Mouse (Mus musculus) neural tube, embryonic 15.5 days (tissue): ENCODE results near the gene Inpp4a. TPM values are rescaled to one million over a fixed set of nuclear protein-coding genes. Genes with fewer than 3 reads are reported as not detected.
A peak's percentile ranks its signal among the peaks of the same experiment; 100 is the strongest.

ENCODE experiments used
- ATAC-seq: fragments of 200-750 bp; cut with Nextera tagmentation; 2 replicates; pipeline ENCODE4 v1.8.0; 2017; ENCODE audit warnings: mild to moderate bottlenecking, moderate TSS enrichment, moderate library complexity; ENCODE audit not compliant: low FRiP score
- H3K27ac ChIP-seq: fragments of 300-500 bp; sonication (generic); replicated peaks from 2 replicates; pipeline ENCODE4 v1.5.1; 2015; ENCODE audit warnings: mild to moderate bottlenecking, inconsistent platforms
- H3K27me3 ChIP-seq: fragments of 300-500 bp; sonication (generic); replicated peaks from 2 replicates; pipeline ENCODE4 v1.6.1; 2015; ENCODE audit warnings: inconsistent platforms
- H3K36me3 ChIP-seq: fragments of 300-500 bp; sonication (generic); 2 replicates; pipeline ENCODE4 v1.6.1; 2015; ENCODE audit warnings: inconsistent platforms
- H3K4me1 ChIP-seq: fragments of 300-500 bp; sonication (generic); 2 replicates; pipeline ENCODE4 v1.6.1; 2015; ENCODE audit warnings: inconsistent platforms
- H3K4me2 ChIP-seq: fragments of 300-500 bp; sonication (generic); 2 replicates; pipeline ENCODE4 v1.6.1; 2015; ENCODE audit warnings: inconsistent platforms, mild to moderate bottlenecking, moderate library complexity
- H3K4me3 ChIP-seq: fragments of 300-500 bp; sonication (generic); replicated peaks from 2 replicates; pipeline ENCODE4 v1.5.1; 2015; ENCODE audit warnings: mild to moderate bottlenecking, inconsistent platforms
- H3K9ac ChIP-seq: fragments of 300-500 bp; sonication (generic); replicated peaks from 2 replicates; pipeline ENCODE4 v1.6.1; 2015; ENCODE audit warnings: mild to moderate bottlenecking, inconsistent platforms
- H3K9me3 ChIP-seq: fragments of 300-500 bp; sonication (generic); replicated peaks from 2 replicates; pipeline ENCODE4 v1.6.1; 2016; ENCODE audit warnings: inconsistent platforms
- WGBS: fragments of 180-500 bp; shearing (Covaris S2); methylation state at CpG from one replicate; pipeline ENCODE4 v1.1.7; 2015; ENCODE audit warnings: mixed read lengths; 5-methylcytosine and 5-hydroxymethylcytosine counted together
- polyA plus RNA-seq: library from polyadenylated mRNA; unstranded; fragments of >200 nt; fragmentation: Nextera tagmentation; extraction: Ambion mirVana; gene quantifications from 2 replicates; pipeline ENCODE4 v1.2.1, GENCODE M21; 2015

The Inpp4a gene
- 57.2 and 67.4 TPM in 2 replicates for polyA plus RNA-seq

- peak within 1 kb of the TSS; percentile 98 for H3K4me3 ChIP-seq
- no peaks in the 10 kb centered on the region for H3K27me3 ChIP-seq
- ATAC-seq, result peak; percentile 93
- H3K9me3 ChIP-seq, result no peaks in the 10 kb centered on the region
- H3K4me1 ChIP-seq, result peaks cover 22% of the 10 kb centered on the region
- peak within 1 kb of the TSS; percentile 85 for H3K27ac ChIP-seq
- WGBS, result under 1% methylated on average over 77 of the region's 77 CpGs
- peak within 1 kb of the TSS; percentile 95 for H3K9ac ChIP-seq
- peak within 1 kb of the TSS; percentile 61 for H3K4me2 ChIP-seq
- no peaks in the 10 kb centered on the region for H3K36me3 ChIP-seq
Measured at GRCm38 (mm10) chr1:37299540-37300491, at the start of gene Inpp4a. TSS of gene Inpp4a (plus strand) at chr1:37299865.

GRCm38 (mm10) chr1:37250643-37251310 is 48.9 kb upstream of the Inpp4a start:
- no peak overlapping the region for H3K4me2 ChIP-seq
- ATAC-seq, result 0 out of 2 replicates have a peak, but pooled peaks have one; percentile 57
- H3K9me3 ChIP-seq, result no peaks in the 10 kb centered on the region
- WGBS, result 41% methylated on average over 5 of the region's 5 CpGs
- no peaks in the 10 kb centered on the region for H3K27me3 ChIP-seq
- no peaks in the 10 kb centered on the region for H3K4me1 ChIP-seq
- H3K36me3 ChIP-seq, result no peaks in the 10 kb centered on the region
- H3K9ac ChIP-seq, result no peak overlapping the region
- H3K27ac ChIP-seq, result no peak overlapping the region
- no peak overlapping the region for H3K4me3 ChIP-seq

GRCm38 (mm10) chr1:37258443-37258842 is 41.2 kb upstream of the Inpp4a start:
- no peak for ATAC-seq
- Histone ChIP-seq H3K9me3 (no peaks in the 10 kb centered on the region), H3K36me3 (no peaks in the 10 kb centered on the region), H3K4me3 (no peak overlapping the region), H3K27me3 (no peaks in the 10 kb centered on the region), H3K4me2 (no peak overlapping the region), H3K9ac (no peak overlapping the region), H3K4me1 (no peaks in the 10 kb centered on the region), H3K27ac (no peak overlapping the region)
- WGBS, result 100% methylated on average over 2 of the region's 2 CpGs

GRCm38 (mm10) chr1:37272464-37272863 is 27.2 kb upstream of the Inpp4a start:
- H3K36me3 ChIP-seq, result no peaks in the 10 kb centered on the region
- H3K27me3 ChIP-seq, result 0 out of 2 replicates have a peak, but pooled peaks cover 3% of the 10 kb centered on the region
- no peaks in the 10 kb centered on the region for H3K9me3 ChIP-seq
- H3K4me3 ChIP-seq, result no peak overlapping the region
- WGBS, result 9% methylated on average over 7 of the region's 7 CpGs
- H3K4me1 ChIP-seq, result no peaks in the 10 kb centered on the region
- H3K9ac ChIP-seq, result no peak overlapping the region
- no peak overlapping the region for H3K4me2 ChIP-seq
- 0 out of 2 replicates have a peak, but pooled peaks have one; percentile 38 for ATAC-seq
- no peak overlapping the region for H3K27ac ChIP-seq

GRCm38 (mm10) chr1:37286556-37286955 is 13.1 kb upstream of the Inpp4a start:
- H3K27ac ChIP-seq, result no peak overlapping the region
- H3K9me3 ChIP-seq, result no peaks in the 10 kb centered on the region
- no peak overlapping the region for H3K4me2 ChIP-seq
- no peaks in the 10 kb centered on the region for H3K27me3 ChIP-seq
- no peak overlapping the region for H3K9ac ChIP-seq
- WGBS, result 75% methylated on average over 7 of the region's 7 CpGs
- no peaks in the 10 kb centered on the region for H3K36me3 ChIP-seq
- H3K4me1 ChIP-seq, result peaks cover 7% of the 10 kb centered on the region; the same call in 1 of the 2 replicates
- H3K4me3 ChIP-seq, result no peak overlapping the region
- no peak for ATAC-seq

- H3K4me3 ChIP-seq, result no peak overlapping the region
- no peak for ATAC-seq
- H3K36me3 ChIP-seq, result no peaks in the 10 kb centered on the region
- no peaks in the 10 kb centered on the region for H3K9me3 ChIP-seq
- H3K27ac ChIP-seq, result no peak overlapping the region
- 58% methylated on average over 1 of the region's 1 CpGs for WGBS
- H3K4me2 ChIP-seq, result no peak overlapping the region; the same call in 1 of the 2 replicates
- no peaks in the 10 kb centered on the region for H3K27me3 ChIP-seq
- no peak overlapping the region for H3K9ac ChIP-seq
- peaks cover 7% of the 10 kb centered on the region; the same call in 1 of the 2 replicates for H3K4me1 ChIP-seq
Measured at GRCm38 (mm10) chr1:37287748-37288147, 11.9 kb upstream of the Inpp4a start.

- Histone ChIP-seq H3K36me3 (no peaks in the 10 kb centered on the region), H3K9ac (no peak overlapping the region), H3K27me3 (no peaks in the 10 kb centered on the region), H3K4me2 (no peak overlapping the region; the same call in 1 of the 2 replicates), H3K9me3 (no peaks in the 10 kb centered on the region), H3K4me3 (no peak overlapping the region), H3K27ac (0 out of 2 replicates have a peak overlapping the region, but pooled peaks have one; percentile 28), H3K4me1 (peaks cover 7% of the 10 kb centered on the region; the same call in 1 of the 2 replicates)
- WGBS, result 48% methylated on average over 11 of the region's 11 CpGs
- peak; percentile 70 for ATAC-seq
Measured at GRCm38 (mm10) chr1:37288181-37288935, 11.3 kb upstream of the Inpp4a start.

- no peak for ATAC-seq
- Histone ChIP-seq H3K27me3 (no peaks in the 10 kb centered on the region), H3K4me3 (no peak overlapping the region), H3K9me3 (no peaks in the 10 kb centered on the region), H3K9ac (no peak overlapping the region), H3K4me1 (peaks cover 7% of the 10 kb centered on the region; the same call in 1 of the 2 replicates), H3K36me3 (no peaks in the 10 kb centered on the region), H3K27ac (no peak overlapping the region), H3K4me2 (no peak overlapping the region)
- WGBS, result 87% methylated on average over 7 of the region's 7 CpGs
Measured at GRCm38 (mm10) chr1:37288941-37289340, 10.7 kb upstream of the Inpp4a start.

- ATAC-seq, result no peak
- Histone ChIP-seq H3K27me3 (no peaks in the 10 kb centered on the region), H3K4me2 (no peak overlapping the region), H3K4me3 (no peak overlapping the region), H3K9ac (no peak overlapping the region), H3K9me3 (no peaks in the 10 kb centered on the region), H3K4me1 (peaks cover 13% of the 10 kb centered on the region), H3K27ac (no peak overlapping the region), H3K36me3 (no peaks in the 10 kb centered on the region)
- 47% methylated on average over 1 of the region's 1 CpGs for WGBS
Measured at GRCm38 (mm10) chr1:37296414-37296813, 3.3 kb upstream of the Inpp4a start.

GRCm38 (mm10) chr1:37298904-37299303 is 761 bp upstream of the Inpp4a start:
- no peak for ATAC-seq
- no peak overlapping the region for H3K4me3 ChIP-seq
- H3K4me1 ChIP-seq, result peaks cover 22% of the 10 kb centered on the region
- no peaks in the 10 kb centered on the region for H3K9me3 ChIP-seq
- 90% methylated on average over 2 of the region's 2 CpGs for WGBS
- H3K4me2 ChIP-seq, result no peak overlapping the region
- no peaks in the 10 kb centered on the region for H3K36me3 ChIP-seq
- H3K27ac ChIP-seq, result no peak overlapping the region
- no peaks in the 10 kb centered on the region for H3K27me3 ChIP-seq
- no peak overlapping the region for H3K9ac ChIP-seq

- Histone ChIP-seq H3K4me2 (peak overlapping the region; percentile 61), H3K4me1 (peaks cover 22% of the 10 kb centered on the region), H3K9me3 (no peaks in the 10 kb centered on the region), H3K27me3 (no peaks in the 10 kb centered on the region), H3K27ac (no peak overlapping the region), H3K4me3 (peak overlapping the region; percentile 98), H3K9ac (peak overlapping the region; percentile 95), H3K36me3 (no peaks in the 10 kb centered on the region)
- ATAC-seq, result 0 out of 2 replicates have a peak, but pooled peaks have one; percentile 0
- WGBS, result 51% methylated on average over 5 of the region's 5 CpGs
Measured at GRCm38 (mm10) chr1:37300650-37301049, 985 bp downstream of the Inpp4a start.
